Mouse (Mus musculus) liver, postnatal 0 days (tissue): ENCODE measurements around the gene Prpf3.

Source experiments
- CTCF ChIP-seq: sonication (generic); IDR thresholded peaks from 2 replicates; pipeline ENCODE4 v1.5.1; 2016; ENCODE audit warnings: antibody characterized with exemption, low read depth
- EP300 ChIP-seq: IDR thresholded peaks from 2 replicates; pipeline ENCODE4 v1.6.1; 2016; ENCODE audit warnings: antibody characterized with exemption, low read depth, mild to moderate bottlenecking

GRCm38 (mm10) chr3:95855502-95856089, at the start of gene Prpf3:
- no peak for TF ChIP-seq CTCF
- peak; percentile 30; the same call in 1 of the 2 replicates for TF ChIP-seq EP300
